Mouse (Mus musculus): ENCODE results near the gene Wfdc9.

GRCm38 (mm10) chr2:164600179-164600578 lies 56.2 kb downstream of the Wfdc9 start:
- no peak for TF ChIP-seq POLR2A (IDR thresholded peaks at IDR 0.05; ENCODE audit: borderline replicate concordance, low read depth, low read length)
- TF ChIP-seq CTCF (IDR thresholded peaks at IDR 0.05; ENCODE audit: low read depth, low read length) = peak; percentile 25; the same call in 1 of the 2 replicates

All from bone marrow macrophage, adult 2 months (primary cell).